Mouse (Mus musculus) cerebellum, adult 8-10 months (tissue): ENCODE results near the gene Itgb1.

Experiments
- DNase-seq: peaks from one replicate; pipeline ENCODE4 v3.0.0; 2022

Gene Itgb1

GRCm38 (mm10) chr8:128684609-128685506 lies 596 bp upstream of the Itgb1 start:
- DNase-seq = no peak

- no peak for DNase-seq
These were observed 1.1 kb downstream of the Itgb1 start for GRCm38 (mm10) chr8:128686429-128686990.

- no peak for DNase-seq
These were observed 3.2 kb downstream of the Itgb1 start for GRCm38 (mm10) chr8:128688679-128689078.

- no peak for DNase-seq
These were observed 4.6 kb downstream of the Itgb1 start for GRCm38 (mm10) chr8:128690056-128690455.

GRCm38 (mm10) chr8:128696701-128697397 lies 11.4 kb downstream of the Itgb1 start:
- DNase-seq = no peak

GRCm38 (mm10) chr8:128697945-128698344 lies 12.5 kb downstream of the Itgb1 start:
- DNase-seq = no peak

GRCm38 (mm10) chr8:128704376-128704775 lies 18.9 kb downstream of the Itgb1 start:
- DNase-seq = no peak

GRCm38 (mm10) chr8:128704836-128705235 lies 19.4 kb downstream of the Itgb1 start:
- no peak for DNase-seq

- DNase-seq = peak; percentile 65
These were observed 23.8 kb downstream of the Itgb1 start for GRCm38 (mm10) chr8:128709261-128709660.

GRCm38 (mm10) chr8:128716184-128716583 lies 30.7 kb downstream of the Itgb1 start:
- no peak for DNase-seq

GRCm38 (mm10) chr8:128724819-128725218 lies 39.4 kb downstream of the Itgb1 start:
- no peak for DNase-seq

- no peak for DNase-seq
These were observed 41.8 kb downstream of the Itgb1 start for GRCm38 (mm10) chr8:128727213-128727612.

- DNase-seq = no peak
These were observed 46.8 kb downstream of the Itgb1 start for GRCm38 (mm10) chr8:128732254-128732653.

- no peak for DNase-seq
These were observed 48.7 kb downstream of the Itgb1 start for GRCm38 (mm10) chr8:128734118-128734517.

- no peak for DNase-seq
These were observed 50.2 kb downstream of the Itgb1 start for GRCm38 (mm10) chr8:128735692-128736091.
